Mouse (Mus musculus) cerebellum, postnatal 36 days (tissue): ENCODE data around the gene Inhbc.

ENCODE experiments used
- DNase-seq, 2 experiments: peaks; one replicate each; pipeline ENCODE4 v3.0.0; 2021 to 2022; ENCODE audit warnings: mixed read lengths in 2 of 2

Gene Inhbc

GRCm38 (mm10) chr10:127351285-127351595, 19.0 kb downstream of the Inhbc start:
- no peak for DNase-seq

- DNase-seq = peak; percentile 79 to 80
Observed at GRCm38 (mm10) chr10:127350594-127351284, 19.5 kb downstream of the Inhbc start.

GRCm38 (mm10) chr10:127349810-127350209, 20.4 kb downstream of the Inhbc start:
- DNase-seq = no peak

- DNase-seq = no peak
Observed at GRCm38 (mm10) chr10:127348957-127349356, 21.3 kb downstream of the Inhbc start.

- DNase-seq = no peak
Observed at GRCm38 (mm10) chr10:127346173-127346572, 24.1 kb downstream of the Inhbc start.

- DNase-seq = no peak
Observed at GRCm38 (mm10) chr10:127343029-127343428, 27.2 kb downstream of the Inhbc start.

GRCm38 (mm10) chr10:127341891-127342639, 28.2 kb downstream of the Inhbc start, which contains the start of gene Gli1:
Gene Gli1 (minus strand): TSS chr10:127341974.
- DNase-seq = peak; percentile 83 to 85

- DNase-seq = no peak
Observed at GRCm38 (mm10) chr10:127341360-127341690, 28.9 kb downstream of the Inhbc start.

GRCm38 (mm10) chr10:127340577-127341359, 29.5 kb downstream of the Inhbc start:
- no peak for DNase-seq

- DNase-seq = no peak
Observed at GRCm38 (mm10) chr10:127339683-127340576, 30.3 kb downstream of the Inhbc start.

- peak; percentile 87 to 94 for DNase-seq
Observed at GRCm38 (mm10) chr10:127338930-127339682, 31.1 kb downstream of the Inhbc start.

- no peak for DNase-seq
Observed at GRCm38 (mm10) chr10:127337536-127338099, 32.6 kb downstream of the Inhbc start.

- DNase-seq = no peak
Observed at GRCm38 (mm10) chr10:127336952-127337351, 33.3 kb downstream of the Inhbc start.

GRCm38 (mm10) chr10:127335271-127335670, 35.0 kb downstream of the Inhbc start:
- DNase-seq = no peak

GRCm38 (mm10) chr10:127333152-127333551, 37.1 kb downstream of the Inhbc start:
- DNase-seq = no peak

- DNase-seq = no peak
Observed at GRCm38 (mm10) chr10:127332211-127332874, 37.9 kb downstream of the Inhbc start.

GRCm38 (mm10) chr10:127330212-127330611, 40.0 kb downstream of the Inhbc start:
- DNase-seq = no peak

GRCm38 (mm10) chr10:127327461-127328145, 42.6 kb downstream of the Inhbc start:
- DNase-seq = peak in 1 of 2 experiments; percentile 37

GRCm38 (mm10) chr10:127326828-127327227, 43.4 kb downstream of the Inhbc start:
- DNase-seq = no peak
